Mouse (Mus musculus) cerebellum, postnatal 14 days (tissue): ENCODE results near the gene Cd9.

Experiments used
- DNase-seq, 2 experiments: peaks; one replicate each; pipeline ENCODE4 v3.0.0; 2021; ENCODE audit warnings: mixed read lengths in 2 of 2

Gene Cd9

DNA sequence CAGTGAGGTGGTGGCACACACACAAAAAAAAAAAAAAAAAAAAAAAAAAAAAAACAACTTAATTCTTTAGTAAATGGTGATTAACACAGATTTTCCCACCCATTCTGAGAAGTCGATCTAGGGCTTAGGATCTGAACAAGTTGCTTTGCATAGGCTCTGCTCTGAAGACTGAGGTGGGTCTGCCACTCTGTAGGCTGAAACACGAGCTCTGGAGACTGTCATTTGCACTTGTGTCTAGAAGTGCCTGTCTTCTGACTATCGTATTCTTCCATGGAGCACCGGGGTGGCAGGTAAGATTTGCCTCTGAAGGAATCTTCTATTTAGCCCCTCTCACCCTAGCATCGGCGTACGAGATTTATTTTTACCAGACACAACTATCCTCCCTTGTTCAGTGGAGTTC is 62.1 kb downstream of the Cd9 start:
- DNase-seq: no peak

DNA sequence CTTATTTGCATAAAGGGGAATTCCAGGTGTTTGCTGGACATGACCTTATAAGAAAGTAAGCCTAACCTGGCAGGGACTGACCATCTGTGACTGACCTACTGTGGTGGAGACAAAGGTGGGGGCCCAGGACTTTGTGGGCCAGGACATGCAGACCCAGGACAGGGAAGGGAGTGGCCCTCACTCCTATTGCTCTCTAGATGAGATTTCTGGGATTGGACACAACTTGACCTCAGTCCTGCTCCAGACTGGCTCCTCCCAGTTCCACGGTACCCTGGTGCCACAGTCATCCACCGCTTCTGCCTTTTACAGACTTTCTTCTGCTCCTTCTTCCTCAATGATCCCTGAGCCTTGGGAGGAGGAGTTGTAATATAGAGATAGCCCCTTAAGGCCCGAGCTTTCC is 63.6 kb downstream of the Cd9 start:
- DNase-seq: no peak

DNA sequence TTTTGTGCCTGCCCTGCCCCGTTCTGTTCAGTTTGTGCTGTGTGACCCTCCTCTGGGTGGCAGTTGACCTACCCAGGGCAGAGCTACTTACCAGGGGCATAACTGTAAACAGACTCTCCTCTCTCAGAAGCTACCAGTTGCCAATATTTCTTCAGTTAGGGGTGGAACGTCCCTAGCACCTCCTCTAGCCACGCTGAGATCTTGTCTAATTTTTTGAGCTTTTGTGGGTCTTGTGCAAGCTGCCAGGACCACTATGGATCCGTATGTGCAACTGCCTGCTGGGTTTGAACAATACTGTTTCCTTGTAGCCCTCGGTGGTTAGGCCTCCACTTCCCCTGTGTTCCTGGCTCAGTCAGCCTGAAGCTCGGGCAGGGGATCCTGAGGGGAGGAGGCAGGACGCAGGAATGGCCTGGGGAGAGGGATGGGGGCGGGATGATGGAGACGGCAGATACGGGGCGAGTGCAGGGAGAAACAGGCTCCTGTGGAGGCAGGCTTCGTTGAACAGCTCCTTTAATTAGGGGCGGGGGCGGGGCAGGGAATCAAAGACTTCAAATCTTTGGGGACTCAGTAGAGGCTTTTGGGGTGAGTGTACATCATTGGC is 64.1 kb downstream of the Cd9 start:
- no peak for DNase-seq

DNA sequence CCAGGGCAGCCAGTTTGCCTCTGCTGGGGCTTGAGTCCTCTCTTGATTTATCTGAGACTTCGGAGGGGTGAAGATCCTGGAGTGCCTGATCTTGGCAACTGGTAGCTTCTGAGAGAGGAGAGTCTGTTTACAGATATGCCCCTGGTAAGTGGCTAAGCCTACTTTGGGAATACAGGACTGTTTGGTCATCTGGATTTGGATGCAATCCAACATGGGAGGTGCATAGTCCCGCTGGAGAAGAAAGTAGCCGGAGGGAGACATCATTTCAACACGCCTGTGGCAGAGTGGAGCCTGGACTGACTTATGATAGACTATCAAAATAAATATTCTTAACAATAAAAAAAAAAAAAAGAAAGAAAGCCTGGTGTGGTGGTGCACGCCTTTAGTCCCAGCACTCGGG is 64.8 kb downstream of the Cd9 start:
- no peak for DNase-seq

DNA sequence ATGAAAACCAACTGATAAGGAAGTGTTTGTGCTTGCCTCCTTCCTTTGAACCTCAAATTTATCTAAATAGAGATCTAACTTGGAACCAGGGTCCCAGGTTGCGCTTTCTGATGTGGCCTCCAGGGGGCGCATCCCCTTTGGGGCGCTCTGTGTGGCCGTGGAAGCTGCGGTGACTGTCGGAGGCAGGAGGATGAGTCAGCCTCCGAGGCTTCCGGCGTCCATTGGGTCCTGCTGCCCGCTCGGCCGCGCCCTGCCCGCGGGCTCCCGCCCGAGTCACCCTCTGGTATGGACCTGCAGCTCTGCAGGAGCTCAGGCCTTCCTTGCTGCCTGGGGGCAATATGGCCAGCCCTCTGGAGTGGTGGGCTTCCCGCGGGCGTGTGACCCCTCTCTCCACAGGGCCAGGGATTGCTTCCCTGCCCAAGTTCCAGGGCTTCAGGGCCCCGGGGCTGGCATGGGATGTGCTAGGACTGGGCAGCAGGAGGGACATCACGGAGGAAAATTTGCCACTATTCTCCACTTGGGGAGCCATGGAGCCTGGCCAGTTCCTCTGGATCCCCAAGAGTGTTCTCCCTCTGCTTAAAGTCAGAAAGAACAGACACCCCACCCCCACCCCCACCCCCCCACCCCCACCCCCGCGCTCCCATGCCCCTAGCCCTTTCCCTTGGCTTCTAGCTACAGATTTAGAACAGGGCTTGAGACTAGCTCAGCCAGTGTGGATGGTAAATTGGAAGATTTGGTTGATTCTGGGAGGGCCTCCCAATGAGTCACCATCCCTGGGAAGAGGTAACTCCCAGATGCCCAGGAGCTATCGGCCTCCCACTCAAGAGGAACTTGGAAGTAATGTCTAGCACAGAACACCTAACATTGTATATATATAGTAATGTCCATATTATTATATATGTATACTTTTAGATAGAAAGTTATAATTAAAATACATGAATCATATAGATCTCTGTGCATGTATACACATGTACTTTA is 67.9 kb downstream of the Cd9 start:
- DNase-seq: peak; percentile 85 to 89

DNA sequence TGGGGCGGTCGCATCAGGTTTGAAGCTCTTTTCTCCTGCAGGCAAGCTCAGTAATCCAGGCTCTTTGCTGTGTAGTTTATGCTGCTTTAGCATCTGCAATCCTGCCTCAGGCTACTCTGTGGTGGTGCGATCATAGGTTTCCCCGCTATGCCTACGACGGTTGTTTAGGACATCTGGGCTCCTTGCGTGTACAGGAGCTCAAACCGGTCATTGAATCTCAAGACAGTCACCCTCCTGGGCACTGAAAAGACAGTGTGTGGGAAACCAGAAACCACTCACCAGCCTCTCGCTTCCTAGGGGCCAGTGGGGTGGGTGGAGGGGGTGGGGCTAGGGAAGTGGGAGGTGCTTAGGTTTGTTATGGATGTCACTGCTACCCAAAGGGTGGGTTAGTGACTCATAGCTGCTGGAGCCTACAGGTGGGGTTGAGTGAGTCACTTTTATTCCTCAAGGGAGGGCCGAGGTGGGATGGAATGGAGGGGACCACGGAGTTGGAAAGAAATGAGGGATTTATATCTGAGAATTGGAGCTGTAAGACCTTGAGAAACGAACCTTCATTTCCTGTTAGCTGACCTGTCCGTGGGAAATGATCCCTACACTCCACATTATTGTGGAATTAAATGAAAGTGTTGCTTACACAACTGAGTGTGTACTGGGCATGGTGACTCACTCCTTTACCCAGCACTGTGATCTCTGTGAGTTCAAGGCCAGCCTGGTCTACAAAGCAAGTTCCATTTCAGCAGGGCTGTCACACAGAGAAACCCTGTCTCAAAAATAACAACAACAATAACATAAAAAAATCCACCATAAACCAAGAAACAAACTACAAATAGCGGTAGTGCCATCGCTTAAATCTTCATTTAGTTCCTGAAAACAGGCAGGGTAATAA is 69.1 kb downstream of the Cd9 start:
- no peak for DNase-seq

DNA sequence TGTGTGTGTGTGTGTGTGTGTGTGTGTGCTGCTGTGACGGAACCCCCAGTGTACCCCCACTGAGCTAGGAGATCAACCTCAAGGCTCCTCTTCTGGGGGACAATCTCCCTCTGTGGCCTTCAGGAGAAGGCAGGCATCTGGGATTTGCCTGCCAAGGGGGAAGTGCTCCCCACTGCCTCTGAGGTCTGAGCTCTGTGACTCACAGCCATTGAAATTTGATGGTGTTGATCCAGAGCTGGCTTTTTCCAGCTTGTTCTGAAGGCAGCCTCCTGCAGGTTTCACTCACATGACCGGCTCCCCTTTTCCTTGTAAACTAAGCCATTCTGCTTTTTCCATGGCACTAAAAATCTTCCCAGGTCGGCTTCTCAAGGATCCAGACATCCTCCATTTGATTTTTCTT is 70.4 kb downstream of the Cd9 start:
- DNase-seq: no peak

DNA sequence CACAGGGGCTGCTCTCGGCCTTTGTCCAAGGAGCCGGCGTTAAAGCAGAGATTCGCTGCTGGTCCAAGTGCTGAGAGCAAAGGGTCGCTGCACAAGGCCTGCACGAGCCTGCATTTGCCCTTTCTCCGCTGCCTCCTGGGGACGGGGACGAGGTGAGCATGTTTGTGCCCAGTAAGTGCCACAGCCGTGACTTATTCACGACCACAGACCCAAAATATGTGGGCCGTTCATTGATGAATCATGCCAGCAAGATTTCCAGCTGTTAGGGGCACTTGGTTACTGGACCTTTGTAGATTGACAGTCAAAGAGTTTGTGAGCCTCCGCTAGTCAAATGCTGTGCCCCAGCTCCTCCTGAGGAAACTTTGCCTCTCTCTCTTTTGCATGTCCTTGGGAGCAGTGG is 71.1 kb downstream of the Cd9 start:
- DNase-seq: no peak

DNA sequence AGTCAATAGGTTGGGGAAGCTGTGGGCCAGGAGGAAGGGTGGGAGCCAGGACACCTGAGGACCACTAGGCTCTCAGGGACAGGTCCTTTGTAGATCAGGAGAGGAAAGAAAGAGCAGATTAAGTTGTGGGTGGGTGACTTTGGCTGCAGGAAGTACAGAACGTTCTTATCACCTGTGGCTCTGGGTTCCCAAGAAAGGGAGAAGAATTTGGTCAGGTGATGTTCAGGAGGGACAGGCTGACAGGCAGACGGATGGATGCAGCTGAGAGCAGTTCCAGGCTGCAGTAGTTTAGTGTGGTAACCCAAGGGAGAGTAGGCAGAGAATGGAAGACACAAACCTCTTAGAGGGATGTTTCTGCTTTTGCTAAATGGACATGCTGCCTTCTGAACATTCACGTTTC is 71.5 kb downstream of the Cd9 start:
- no peak for DNase-seq

DNA sequence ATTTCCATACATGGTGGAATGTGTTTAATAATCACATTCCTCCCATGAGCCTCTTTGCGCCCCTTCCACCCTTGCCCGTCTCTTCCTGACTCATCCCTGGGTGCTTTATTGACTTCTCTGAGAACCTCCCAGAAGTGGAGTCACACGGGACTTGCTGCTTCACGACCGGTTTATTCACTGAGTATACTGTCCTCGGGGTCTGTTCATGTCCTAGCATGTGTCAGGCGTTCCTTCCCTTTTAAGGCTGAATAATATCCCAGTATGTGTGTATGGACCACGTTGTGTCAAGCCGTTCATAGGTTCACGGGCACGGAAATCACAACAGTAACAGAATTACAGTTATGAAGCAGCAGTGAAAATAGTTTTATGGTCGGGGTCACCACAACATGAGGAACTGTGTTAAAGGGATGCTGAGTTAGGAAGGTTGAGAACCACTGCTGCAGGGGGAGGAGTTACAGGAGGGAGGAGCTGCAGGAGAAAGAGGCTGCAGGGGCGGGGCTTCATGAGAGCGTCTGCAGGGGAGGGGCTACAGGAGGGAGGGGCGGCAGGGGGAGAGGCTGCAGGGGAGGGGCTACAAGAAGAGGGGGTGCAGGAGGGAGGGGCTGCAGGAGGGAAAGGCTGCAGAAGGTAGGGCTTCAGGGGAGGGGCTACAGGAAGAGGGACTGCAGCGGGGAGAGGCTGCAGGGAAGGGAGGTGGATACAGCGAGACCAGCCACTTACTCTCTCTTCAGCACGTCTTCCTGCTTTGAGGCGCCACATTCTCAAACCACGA is 72.4 kb downstream of the Cd9 start:
- DNase-seq: peak; percentile 40 to 49

DNA sequence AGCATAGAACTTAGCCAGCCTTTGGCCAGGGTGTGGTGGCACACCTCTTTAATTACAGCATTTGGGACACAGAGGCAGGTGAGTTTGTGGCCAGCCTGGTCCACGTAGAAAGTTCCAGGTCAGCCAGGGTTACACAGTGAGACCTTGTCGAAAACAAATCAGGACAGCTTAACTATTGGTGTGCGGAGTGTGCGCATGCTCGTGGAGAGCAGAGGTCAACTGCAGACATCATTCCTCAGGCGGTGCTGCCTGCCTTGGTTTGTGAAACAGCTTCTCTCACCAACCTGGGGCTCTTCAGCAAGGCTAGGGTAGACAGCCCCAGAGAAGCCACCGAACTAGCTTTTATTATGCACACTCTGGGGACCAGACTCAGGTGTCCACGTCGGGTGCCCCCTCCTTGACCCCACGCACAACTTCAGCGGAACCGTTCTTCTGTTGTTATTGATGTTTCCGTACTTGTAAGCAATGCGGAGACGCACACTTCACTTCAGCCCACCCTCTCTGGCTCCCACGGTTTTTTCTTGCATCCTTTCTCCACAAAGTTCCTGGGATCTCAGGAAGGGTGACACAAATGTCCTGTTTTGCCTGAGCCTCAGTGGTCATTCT is 74.0 kb downstream of the Cd9 start:
- DNase-seq: no peak

DNA sequence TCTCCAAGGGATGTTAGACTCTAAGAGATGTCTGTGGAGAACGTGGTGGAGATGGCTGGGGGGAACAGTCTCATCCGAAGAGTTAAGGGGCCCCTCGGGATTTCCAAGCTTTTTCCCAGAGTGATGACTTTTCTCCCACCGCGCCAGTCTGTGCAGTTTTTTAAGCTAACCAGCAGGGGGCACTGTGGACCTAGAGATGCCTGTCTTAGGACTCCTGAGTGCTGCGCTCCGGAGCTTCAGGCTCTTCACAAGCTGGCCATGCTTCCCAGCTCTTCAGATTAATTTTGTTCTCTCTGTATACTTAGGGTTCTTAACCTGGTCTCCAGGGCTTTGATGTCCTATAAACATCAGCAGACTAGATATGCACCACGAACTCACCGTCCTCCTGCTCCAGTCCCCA is 75.8 kb downstream of the Cd9 start:
- peak; percentile 89 to 90 for DNase-seq

DNA sequence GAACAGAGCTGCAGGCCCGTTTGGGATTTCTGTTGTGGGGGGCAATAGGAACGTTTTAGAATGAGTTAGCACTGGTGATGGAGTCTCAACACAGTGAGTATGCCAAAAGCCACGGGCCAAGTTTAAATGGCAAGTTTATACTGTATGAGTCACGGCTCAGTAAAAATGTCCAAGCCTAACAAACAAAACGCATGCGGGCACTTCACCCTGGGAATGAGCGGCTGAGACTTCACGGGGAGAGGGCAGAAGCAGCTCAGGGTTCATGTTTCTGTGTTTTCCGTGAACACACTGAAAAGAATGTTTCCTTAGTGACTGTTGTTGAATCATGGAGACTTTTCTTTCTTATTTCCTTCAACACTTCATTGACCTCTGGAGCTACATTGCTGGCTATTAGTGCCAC is 81.3 kb downstream of the Cd9 start:
- DNase-seq: no peak

DNA sequence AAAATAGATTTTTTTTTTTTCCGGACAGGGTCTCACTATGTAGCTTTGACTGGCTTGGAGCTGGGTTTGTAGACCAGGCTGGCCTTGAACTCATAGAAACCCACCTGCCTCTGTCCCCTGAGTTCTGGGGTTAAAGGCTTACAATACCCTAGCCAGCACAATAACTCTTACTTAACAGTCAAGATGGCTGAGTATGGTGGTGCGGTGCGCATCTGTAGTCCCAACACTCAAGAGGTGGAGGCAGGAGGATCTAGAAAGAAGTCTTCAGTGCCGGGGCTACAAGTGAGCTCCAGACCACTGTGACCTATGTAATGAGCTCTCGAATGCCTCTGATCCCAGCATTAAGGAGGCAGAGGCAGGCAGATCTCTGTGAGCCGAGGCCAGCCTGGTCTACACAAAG is 82.9 kb downstream of the Cd9 start:
- no peak for DNase-seq

DNA sequence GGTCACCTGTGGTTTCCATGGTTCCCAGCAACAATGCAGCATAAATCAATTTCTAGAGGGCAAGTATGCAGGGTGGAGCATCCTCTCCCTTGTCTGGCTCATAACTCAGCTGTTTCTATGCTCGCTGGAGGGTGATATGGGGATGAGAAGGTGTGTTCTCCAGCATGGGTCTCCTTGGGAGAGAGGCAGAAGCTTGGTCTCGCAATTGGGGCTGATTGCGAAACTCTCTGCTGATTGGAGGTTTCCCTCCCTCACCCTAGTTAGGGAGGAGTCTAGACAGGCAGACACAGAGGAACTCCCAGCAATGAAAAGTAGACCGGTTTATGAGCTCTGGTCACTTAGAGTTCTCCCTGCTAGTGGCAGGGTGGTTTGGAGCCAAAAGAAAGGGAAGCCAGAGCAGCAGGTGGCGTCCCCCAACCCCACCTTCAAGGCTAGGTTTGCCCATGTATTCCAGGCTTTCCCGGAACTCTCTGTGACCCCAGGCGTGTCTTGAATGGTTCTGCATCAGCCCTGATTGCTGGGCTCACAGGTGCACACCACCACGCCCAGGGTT is 83.5 kb downstream of the Cd9 start:
- no peak for DNase-seq

DNA sequence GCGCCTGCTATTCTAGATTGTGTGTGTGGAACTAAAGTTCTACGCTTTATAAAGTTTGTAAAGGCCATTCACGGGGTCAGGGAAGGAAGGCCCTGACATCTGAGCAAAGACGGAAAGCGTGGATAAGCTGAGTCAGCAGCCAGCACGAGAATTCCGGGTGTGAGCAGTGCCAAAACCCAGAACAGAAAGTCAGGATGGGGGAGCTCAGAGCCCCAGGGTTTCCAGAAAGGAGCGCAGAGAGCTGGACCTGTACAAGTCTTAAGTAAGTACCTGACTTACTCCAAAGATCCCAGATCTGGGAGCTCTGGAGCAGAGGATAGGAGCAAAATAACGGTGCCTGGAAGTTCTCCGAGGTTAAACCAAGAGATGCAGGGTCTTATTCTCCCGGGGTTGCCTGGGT is 84.0 kb downstream of the Cd9 start:
- no peak for DNase-seq
